Mouse (Mus musculus): ENCODE measurements at regions not wholly inside any gene's neighbourhood (a gene's known extent, or its start where the extent isn't known, plus 50 kb on each side); places are given as distances from the start of the nearest gene placed in this dataset.
A peak's percentile ranks its signal among the peaks of the same experiment; 100 is the strongest.

GRCm38 (mm10) chr3:33498645-33499044 lies 301.0 kb upstream of the Ttc14 start:
- DNase-seq (ENCODE audit: low read depth, low spot score) = no peak

DNA sequence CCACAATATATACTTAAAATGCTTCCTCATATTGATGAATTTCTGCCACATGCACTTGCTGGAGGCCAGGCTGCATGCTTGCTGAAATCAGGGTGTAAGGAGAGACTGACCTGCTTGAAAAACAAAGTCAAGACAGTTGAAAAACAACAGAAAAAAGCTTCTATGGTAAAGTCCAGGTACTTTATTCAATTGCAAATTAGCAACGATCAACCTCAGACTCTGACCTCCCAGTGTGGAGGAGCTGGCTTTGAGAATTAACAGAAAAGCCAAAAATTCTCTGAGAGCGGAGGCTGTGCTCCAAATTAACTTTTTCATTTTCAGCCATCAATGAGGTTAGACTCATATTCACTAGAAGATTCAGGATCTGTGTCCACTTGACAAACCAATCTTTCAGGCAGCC lies 291.4 kb upstream of the Ttc14 start:
- peak; percentile 69 for DNase-seq (ENCODE audit: low read depth, low spot score)

GRCm38 (mm10) chr3:33544161-33544560 lies 255.5 kb upstream of the Ttc14 start:
- DNase-seq (ENCODE audit: low read depth, low spot score) = no peak

DNA sequence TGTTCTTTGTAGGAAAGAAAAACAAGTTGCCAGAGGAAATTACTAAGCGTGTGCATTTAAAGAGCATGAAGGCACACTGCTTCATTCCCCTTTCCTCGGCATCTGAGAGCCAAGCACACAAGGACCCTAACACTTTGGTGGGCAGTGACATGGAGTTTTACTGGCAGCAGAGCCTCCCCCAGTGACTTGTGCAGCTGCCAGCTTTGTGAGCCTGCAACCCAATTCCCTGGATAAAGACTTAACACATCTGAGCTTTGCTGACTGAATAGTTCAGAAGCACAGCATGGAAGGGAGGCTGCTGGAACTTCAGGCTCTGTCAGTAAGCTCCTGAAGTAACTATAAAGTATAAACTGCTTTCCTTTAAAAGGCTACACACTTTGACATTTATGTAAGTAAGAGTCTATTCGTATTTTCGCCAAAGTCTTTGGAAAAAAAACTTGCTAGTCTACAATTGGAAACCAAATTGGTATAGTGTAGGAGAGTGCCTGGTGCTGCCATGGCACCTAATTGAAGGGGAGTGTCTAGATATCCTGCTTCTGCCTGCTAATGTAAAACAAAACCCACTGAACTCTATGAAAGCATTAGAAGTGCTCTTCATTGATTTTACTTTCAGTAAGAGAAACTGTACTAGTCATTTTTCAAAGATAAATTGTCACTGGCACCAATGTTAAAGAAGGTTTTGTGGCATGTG lies 236.8 kb upstream of the Ttc14 start:
- no peak for DNase-seq (ENCODE audit: low read depth, low spot score)

DNA sequence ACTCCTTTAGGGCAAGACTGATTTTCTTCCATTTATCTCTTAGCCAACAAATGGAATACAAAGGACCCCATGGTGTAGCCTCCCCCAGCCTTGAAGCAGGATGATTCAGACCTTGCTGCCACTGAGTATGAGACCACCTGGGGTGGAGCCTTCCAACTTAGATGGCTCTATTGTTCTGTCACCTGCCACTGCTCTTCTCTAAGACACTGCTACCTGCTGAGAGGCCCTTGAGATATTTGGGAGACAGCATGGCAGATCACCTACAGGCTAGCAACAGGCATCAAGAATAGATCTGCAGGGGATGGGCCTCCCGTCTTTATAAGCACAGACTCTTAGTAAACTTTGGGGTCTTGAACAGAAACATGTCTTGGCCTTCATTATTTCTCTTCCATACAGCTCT lies 219.0 kb upstream of the Ttc14 start:
- peak; percentile 43 for DNase-seq (ENCODE audit: low read depth, low spot score)

DNA sequence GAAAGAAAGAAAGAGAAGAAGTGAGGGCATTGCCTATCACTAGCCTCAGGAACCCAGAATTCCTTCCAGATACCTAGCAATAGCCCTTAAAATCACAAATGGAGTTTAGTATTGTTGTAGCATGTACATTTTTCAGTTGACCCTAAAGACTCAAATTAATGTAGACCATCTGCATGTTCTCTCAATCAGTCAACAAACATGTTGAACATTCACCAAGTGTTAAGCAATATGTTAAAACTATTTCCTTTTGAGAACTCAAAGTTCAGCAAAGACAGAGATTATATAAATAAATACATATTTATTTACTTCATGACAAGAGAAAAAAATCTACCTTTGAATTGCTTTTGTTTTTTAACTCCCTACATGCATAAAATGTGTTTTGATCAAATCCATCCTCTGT lies 185.4 kb upstream of the Ttc14 start:
- no peak for DNase-seq (ENCODE audit: low read depth, low spot score)

DNA sequence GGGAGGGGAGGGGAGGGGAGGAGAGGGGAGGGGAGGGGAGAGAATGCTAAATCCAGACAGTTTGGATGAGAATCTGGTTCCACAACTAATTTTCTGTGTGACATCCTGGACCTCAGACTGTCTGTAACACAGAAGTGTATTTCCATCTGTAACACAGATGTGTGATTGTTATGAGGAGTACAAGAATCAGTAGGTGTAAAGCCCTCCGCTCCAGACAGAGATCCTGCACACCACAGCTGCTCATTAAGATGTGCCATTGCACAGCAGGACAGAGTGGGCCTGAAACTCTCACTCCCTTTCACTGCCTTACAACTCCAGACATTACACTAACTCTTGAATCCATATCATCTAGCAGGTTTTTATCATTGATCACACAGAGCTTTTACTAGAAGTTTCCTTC lies 182.8 kb upstream of the Ttc14 start:
- DNase-seq (ENCODE audit: low read depth, low spot score) = no peak

GRCm38 (mm10) chr3:33632928-33633514 lies 166.6 kb upstream of the Ttc14 start:
- DNase-seq (ENCODE audit: low read depth, low spot score) = no peak

- DNase-seq (ENCODE audit: low read depth, low spot score) = no peak
These were observed 141.0 kb upstream of the Ttc14 start for GRCm38 (mm10) chr3:33658597-33658996.
